Mouse (Mus musculus): ENCODE data around the gene Ttll4.
A peak's percentile ranks its signal among the peaks of the same experiment; 100 is the strongest.

The Ttll4 gene

DNA sequence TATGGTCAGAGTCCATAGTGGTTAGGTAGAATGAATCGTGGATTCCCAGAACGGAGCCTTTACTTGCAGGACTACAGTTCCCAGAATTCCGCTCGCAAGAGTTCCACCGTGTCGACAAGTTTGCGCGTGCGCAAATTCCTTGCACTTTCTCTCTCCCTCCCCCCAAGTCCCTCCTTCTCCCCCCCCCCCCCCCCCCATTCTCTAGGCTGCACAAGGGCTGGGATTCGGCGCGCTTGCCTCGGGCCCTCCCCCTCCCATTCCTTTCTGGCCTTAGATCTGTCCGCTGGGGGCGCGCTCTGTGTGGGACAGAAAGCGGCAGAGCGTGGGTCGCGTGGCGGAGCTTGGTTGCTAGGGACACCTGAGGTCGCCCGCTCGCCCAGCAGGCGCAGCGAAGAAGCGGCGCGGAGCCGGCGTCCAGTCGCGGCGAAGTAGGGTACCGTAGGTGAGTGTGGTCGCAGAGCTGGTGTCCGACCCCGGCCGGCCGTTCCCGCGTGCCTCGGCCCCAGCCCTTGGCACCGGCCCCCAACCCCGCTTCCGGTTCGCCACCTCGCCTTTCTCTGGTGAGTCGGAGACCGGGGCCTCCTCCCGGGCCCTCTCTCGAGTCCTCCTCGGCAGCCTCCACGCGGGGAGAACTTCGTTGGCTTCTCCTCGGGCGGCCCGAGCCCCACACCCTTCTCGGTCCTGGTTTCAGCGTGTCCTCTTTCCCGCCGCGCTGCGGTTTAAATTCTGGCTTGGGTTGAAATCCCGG is at the start of gene Ttll4:
Gene Ttll4 (plus strand): TSS at position 298 of the 748 bp plus-strand sequence.
- peak; percentile 88 to 94 for DNase-seq (ENCODE audit: low spot score in 2 of 2)

DNA sequence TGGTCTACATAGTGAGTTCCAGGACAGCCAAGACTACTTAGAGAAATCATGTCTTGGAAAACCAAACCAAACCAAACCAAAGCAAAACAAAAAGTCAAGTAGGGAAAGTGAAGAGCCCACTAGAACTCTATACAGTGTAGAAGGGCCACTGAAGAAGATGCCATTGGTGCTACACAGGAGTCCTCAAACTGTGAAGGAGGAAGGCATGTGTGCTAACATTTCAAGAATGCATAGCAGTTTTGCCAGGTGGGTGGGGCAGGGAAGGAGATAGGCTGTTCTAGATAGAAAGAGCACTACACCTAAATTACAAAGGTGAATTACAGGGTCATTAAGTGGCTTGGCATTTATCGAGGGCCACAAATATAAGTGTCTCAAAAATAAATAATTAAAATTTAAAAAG is 37.4 kb upstream of the Ttll4 start:
- DNase-seq (ENCODE audit: low spot score in 2 of 2): no peak

DNA sequence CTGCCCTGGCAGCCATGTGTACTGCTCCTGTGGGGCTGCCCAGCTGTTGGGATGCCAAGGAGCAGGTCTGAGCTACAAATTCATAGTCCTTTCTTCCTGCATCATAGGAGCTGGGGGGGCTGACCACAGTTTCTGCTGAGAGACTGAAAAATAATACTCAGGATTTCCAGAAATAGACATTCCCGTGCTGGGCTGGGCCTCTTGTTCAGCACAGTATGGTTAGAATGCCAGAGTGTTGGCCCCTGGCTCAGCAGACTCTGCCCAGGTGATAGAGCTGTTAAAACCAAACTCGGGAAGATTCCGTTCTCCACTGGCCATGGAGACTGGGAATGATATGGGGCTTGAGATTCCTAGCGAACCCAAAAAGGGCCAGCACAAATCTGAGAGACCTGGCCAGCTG is 35.5 kb upstream of the Ttll4 start:
- DNase-seq (ENCODE audit: low spot score in 2 of 2): no peak

DNA sequence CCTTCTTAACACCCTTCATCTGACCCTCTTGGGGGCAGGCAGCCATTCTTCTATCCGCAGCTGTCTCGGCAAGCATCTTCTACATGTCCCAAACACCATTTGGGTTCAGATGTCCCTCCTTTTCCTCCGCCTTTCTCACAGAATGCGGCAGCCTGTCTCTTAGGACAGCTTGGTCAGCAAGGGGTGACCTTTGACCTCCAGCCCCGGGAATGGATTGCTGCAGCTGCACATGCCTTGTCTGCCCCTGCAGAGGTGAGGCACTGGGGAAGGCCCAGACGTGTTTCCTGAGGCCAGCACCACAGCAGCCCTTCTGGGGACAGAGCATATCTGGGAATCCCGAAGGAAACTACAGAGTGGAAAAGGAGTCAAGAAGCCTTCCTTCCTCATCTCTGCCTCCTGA is 33.5 kb upstream of the Ttll4 start:
- no peak for DNase-seq (ENCODE audit: low spot score in 2 of 2)

DNA sequence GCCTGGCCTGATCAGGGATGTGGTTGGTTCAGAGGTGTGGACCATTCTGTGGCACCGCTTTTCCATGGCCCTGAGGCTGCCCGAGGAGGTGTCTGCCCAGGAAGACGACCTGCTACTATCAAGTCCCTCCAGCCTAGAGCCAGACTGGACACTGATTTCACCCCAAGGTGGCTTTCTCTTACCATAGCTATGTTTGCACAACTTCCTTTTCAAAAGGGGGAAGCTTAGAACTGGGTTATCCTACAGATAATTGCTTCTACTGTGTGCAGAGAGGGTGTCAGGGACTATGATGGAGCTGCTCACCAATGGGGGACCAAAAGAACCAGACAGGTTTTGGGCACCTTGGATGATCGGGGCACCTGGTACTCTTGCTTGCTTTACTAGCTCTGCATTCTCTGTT is 28.8 kb upstream of the Ttll4 start:
- DNase-seq (ENCODE audit: low spot score in 2 of 2): no peak

DNA sequence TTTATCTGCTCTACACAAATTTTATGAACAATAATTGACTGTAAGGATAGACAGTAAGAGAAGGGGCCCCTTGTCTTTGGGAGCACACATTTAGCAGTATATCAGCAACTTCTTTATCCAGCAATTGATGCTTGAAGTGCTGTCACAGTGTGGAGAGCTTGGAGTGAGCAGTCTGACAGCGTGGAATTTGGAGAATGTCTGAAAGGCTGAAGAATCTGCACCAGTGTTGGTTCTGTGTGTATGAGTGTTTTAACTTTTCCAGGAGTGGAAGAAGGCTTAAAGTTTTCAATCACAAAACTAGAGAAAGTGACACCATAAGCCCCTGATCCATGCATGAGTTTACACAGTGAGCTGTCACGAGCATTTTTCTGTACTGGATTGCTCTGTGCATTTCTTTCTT is 18.0 kb upstream of the Ttll4 start:
- DNase-seq (ENCODE audit: low spot score in 2 of 2): no peak

DNA sequence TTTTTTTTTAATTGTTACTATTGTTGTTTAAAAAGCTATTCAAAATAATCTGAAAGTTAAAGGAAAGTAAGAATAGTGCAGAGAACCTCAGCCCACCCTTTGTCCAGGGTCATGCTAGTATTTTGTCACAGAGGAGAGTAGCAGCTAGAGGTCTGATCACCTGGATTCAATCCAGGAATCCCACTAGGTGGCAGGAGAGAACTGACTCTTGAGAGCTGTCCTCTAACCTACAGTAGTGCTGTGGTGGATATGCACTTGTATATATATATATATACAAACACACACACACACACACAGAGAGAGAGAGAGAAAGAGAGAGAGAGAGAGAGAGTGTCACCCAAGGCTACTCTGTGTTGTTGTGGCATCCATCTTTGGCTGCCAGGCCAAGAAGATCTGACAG is 17.6 kb upstream of the Ttll4 start:
- no peak for DNase-seq (ENCODE audit: low spot score in 2 of 2)

DNA sequence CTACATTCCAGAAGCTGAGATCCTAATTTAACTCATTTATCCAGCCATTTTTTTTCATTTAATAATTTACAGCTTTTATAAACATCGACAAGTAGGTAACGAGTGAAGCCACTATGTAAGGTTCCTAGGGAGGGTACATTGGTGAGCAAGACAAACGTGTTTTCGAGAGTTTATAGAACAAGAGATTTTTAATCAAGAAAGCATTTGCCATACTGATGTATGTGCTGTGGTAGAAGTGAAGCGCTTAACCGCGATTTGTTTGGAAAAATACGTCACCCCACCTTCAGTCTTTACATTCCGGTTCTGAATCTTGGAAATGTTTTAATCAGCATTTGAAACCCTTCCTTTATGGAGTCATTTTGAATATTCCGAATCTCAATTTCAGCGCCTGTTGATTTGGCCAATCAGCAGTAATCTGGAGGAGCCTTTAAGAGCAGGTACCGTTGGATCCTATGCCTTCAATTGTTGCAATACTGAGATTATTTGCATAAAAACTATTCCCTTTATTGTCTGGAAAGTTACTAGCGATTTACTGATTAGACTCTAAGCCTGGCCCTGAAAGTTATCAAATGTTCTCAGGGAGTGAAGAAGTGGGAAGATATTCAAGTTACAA is 814 bp downstream of the Ttll4 start:
- DNase-seq (ENCODE audit: low spot score in 2 of 2): no peak

DNA sequence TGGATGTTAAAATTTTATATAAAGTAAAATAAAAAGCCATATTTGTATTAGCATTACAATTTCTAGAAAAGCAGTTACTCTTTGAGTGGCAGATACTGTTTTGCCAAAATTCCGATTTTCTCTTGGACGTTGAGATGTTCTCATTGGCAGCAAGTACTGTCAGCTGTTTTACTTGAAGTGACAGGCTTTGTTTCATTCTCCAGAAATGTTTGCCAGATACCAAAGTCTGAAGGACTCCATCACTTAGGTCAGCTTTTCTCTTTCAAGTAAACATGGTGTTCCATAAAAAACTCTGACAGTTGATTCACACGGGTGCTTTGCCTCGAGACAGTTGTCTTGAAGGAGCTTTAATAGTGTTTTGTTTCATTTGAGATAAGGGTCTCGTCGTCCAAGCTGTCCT is 3.6 kb downstream of the Ttll4 start:
- DNase-seq (ENCODE audit: low spot score in 2 of 2): no peak

DNA sequence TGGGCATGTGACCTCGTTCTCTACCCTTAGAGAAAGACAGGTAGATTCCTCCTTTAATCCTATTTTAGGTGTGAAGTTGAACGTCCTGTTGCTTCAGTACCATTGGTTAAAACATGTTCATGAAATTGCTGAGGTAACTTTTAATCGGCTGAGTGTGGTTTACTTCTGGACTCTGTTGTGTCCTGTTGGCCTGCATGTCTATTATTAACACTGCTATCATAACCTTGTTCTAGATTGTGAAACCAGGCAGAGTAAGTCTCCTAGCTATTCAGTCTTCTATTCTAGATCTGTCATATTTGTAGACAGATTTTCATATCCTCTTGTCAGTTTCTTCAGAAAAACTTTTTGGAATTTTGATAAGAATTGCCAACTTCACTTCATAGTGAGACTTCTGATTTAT is 6.8 kb downstream of the Ttll4 start:
- no peak for DNase-seq (ENCODE audit: low spot score in 2 of 2)

DNA sequence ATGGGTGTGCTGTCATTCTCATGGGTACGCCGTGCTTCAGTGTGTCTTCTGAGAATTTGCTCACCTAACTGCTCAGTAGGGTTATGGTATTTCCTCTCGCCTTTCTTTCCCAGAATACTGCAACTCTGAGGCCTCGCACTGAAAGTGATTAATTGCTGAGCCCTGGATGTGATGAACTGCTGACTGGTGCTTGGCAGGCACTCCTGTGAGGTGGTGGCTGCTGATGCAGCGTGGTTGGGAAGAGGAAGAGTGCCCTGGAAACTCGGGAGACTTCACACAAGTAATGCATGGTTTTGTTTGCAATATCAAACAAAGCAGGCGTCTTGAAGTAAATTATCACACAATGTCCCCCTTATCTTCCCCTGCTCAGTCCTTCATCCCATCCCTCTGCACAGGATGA is 11.2 kb downstream of the Ttll4 start:
- DNase-seq (ENCODE audit: low spot score in 2 of 2): no peak

DNA sequence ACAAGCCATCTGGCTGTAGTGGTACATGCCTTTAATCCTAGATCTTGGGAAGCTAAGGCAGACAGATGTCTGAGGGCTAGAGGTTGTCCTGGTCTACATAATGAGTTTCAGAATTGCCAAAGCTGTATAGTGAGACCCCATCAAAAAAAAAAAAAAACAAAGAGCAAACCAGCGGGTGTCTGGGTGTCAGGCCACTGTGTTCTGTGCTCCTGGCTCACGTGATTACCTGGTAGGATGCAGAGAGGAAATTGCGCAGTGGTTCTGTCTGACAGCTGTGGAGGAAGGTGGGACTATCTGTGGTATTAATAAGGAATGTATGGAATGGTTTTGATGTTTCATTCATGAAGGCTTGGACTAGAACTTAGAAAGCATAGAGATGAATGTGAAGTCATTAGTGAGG is 15.3 kb downstream of the Ttll4 start:
- no peak for DNase-seq (ENCODE audit: low spot score in 2 of 2)

DNA sequence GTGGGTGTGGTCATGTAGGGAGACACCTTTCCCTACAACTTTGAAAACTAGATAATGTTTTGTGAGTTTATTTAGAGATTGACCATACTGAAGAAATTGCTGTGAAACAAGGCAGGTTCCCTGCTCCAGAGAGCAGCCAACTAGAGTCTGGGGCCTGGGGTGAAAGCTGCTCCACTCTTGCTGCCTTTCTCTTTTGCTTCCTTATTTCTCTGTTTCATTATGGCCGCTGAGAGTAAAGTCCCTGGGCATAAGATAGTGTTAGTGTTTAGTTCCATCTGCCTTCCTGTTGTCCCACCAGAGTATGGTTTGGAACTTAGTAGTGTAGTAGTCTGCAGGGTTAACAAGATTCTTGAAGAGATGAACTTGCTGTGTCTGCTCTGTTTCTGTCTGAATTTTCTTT is 16.3 kb downstream of the Ttll4 start:
- DNase-seq (ENCODE audit: low spot score in 2 of 2): no peak

DNA sequence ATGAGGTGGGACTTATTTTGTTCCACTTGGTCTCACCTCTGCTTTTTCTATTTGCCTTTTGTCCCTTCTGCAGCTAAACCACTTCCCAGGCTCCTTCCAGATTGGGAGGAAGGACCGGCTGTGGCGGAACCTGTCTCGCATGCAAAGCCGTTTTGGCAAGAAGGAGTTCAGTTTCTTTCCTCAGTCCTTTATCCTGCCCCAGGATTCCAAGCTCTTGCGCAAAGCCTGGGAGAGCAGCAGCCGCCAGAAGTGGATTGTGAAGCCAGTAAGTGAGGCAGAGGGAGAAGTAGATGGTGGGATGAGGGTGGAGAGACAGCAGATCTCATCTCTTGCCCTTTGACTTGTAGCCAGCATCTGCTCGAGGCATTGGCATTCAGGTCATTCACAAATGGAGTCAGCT is 25.6 kb downstream of the Ttll4 start:
- no peak for DNase-seq (ENCODE audit: low spot score in 2 of 2)

DNA sequence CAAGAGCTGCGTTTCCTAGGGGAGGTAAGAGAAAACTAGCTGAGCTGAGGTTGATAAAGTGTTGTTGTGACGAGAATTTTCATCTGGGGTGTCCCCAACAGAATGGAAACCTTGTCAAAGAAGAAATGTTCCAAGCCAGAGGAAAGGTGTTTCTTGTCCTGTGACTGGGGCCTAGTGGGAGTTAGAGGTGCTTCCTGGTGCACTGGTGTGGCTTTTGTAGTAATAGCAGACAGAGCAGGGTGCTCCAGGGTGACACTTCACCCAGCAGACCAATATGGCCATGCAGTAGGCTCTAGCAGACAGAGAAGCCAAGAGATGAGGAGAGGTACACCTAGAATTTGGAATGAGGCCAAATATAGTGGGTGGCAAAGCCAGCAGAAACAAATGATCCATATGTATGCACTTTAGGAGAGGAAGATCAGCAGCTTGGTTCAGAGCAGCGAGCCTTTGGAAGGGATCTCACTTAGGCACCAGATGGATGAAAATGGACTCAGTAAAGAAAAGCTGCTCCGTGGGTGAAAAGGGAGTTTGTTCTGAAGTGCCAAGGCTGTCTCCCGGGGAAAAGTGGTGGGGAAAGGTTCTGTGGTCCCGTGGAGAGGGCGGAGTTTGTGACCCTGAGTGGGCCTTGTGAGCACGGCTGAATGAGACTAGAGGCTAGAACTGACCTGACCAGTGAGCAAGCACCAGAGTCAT is 32.5 kb downstream of the Ttll4 start:
- DNase-seq (ENCODE audit: low spot score in 2 of 2): no peak

DNA sequence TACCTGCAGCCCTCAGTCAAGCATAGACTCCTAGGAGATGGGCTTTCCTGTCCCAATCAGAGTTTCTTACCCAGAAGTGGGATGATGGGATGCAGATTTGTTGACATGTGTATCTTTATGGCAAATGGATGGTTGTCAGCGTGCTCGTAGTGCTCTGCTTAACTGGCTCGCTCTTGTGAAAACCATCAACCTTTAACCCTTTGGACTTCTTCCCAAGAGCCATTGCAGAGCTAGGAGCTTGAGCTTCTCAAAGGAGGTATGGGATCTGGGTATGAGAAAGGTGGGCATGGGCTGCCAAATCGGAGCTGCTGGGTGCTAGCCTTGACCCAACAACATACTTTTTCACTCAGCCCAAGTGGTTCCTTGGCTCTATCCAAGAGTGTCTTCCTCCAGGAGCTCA is 34.3 kb downstream of the Ttll4 start:
- DNase-seq (ENCODE audit: low spot score in 2 of 2): no peak

DNA sequence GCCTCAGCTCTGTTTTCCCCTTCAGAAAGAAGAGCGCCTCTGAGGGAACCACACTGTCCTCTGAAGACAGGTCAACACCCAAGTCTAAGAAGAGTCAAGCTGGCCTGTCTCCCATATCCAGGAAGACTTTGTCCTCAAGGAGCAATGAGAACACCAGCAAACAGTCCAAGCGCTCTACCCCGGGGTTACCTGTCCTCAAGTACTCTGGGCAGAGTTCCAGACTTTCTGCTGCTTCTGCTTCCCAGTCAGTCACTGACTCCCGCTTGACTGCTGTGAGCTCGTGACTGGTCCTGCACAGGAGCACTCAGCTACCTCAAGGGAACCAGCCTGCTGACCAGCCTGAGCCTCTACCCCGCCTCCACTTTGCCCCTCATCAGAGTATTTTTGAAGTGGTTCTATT is 35.9 kb downstream of the Ttll4 start:
- no peak for DNase-seq (ENCODE audit: low spot score in 2 of 2)

DNA sequence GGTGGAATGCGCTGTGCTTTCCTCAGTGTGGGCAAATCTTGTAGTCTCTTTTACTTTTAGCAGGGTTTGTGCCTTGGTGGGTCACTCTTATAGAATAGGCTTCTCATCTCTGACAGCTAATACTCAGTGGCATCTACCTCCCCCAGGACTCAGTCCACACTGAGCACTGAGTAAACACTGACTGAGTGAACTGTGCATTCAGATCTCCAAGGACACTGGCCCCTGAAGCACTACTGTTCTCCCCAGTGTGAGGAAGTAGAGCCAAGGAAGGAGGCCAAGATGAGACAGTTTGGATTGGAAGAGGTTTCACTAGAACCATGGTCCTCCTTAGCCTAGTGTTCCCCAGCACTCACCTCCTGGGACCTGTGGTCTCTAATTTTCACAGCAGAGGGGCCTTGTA is 36.8 kb downstream of the Ttll4 start:
- DNase-seq (ENCODE audit: low spot score in 2 of 2): no peak

DNA sequence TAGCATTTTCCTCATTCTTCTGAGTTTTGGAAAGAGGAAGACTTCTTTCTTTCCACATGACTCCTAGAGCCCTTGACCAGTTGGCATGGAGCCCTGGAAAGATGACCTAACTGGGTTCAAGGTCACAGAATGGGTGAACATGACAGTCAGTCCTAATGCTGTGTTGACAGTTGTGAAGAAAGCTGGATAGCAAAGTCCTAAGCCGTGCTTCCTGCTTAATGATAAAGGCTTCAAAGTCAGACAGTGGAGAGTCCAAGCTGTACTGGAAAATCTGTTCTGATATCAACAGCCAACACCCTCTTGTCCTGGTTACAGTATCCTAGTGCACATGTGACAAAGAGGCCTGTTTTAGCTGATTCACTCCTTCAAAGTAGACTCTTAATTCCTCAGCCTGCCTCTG is 37.2 kb downstream of the Ttll4 start:
- peak in 1 of 2 experiments; percentile 20 for DNase-seq (ENCODE audit: low spot score in 2 of 2)

DNA sequence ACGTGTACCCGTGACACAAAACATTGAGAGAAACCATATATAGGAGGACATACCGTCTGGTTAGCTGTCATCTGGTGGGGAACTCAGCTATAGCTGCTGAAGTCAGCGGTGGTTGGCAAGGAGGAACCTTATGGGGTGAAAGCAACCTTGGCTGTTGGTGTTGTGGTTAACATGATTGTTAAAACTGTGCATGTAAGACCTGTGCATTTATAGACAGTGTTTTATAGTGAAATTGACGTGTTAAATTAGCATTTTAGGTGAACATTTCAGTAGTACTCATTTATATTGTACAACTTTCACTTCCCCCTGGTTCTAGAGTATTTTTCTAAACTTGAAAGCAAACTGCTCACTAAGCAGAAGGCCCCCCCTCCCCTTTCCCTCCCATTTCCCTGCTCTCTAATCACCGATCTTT is 40.6 kb downstream of the Ttll4 start:
- DNase-seq (ENCODE audit: low spot score in 2 of 2): no peak

DNA sequence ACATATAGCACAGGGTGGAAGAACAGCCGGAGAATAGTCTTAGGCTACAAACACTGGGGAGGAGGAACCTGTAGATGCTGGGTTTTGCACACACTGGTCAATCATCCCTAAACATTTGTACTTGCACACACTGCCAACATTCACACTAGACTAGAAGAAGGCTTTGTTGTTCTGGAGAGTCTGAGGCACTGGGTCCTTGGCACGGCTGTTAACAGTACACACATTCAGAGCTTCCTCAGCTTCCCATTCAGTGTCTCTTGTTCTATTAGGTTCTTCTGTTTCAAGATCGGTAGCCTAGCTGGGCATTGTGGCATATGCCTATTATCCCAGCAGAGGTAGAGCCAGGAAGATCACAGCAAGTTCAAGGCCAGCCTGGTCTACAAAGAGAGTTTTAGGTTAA is 42.6 kb downstream of the Ttll4 start:
- DNase-seq (ENCODE audit: low spot score in 2 of 2): no peak

DNA sequence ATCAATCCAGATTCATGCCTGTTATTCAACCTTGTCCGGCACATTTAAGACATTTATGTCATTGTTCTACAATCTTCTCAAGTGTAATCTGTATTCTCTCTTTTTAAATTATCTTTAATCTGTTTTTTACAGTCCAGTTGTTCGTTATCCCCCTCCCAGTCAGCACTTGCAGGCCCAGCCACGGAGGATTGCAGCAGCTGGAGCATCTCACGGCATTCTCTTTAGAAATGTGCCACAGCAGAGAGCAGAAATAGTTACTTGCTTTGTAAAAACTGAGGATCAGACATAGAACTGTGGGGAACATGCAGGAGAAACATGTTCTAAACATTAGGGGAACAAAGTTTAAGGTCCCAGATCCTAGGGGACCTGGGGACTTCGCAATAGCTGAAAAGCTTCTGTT is 43.5 kb downstream of the Ttll4 start:
- DNase-seq (ENCODE audit: low spot score in 2 of 2): no peak

DNA sequence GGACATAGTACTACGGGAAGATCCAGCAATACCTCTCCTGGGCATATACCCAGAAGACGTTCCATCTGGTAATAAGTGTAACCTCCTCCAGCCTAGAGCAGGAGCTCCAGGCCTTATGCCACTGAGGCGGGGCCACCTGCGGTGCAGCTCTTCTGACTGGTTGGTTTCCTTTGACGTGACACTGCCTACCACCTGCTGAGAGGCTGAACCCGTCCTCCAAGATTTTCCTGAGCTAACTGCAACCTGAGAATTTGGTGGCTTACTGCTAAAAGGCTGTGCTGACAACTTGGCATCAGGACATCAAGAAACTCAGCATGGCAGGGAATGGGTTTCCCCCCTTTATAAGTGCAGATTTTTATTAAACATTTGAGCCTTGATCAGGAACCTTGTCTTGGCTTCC is 48.0 kb downstream of the Ttll4 start:
- DNase-seq (ENCODE audit: low spot score in 2 of 2): no peak
